Mouse (Mus musculus): Measurements from ENCODE around the gene Shisa7. TPM values are rescaled to one million over a fixed set of nuclear protein-coding genes. Genes with fewer than 3 reads are reported as not detected.
A peak's percentile ranks its signal among the peaks of the same experiment; 100 is the strongest.

The Shisa7 gene
- polyA plus RNA-seq, 1 experiment from 2014 or later = not detected

- H3K4me1 ChIP-seq (replicated peaks) = peaks cover 17% of the 10 kb centered on the region
- H3K27me3 ChIP-seq = peaks cover 87% of the 10 kb centered on the region
- no peak overlapping the region for H3K9ac ChIP-seq
- H3K36me3 ChIP-seq = no peaks in the 10 kb centered on the region
- no peaks in the 10 kb centered on the region for H3K9me3 ChIP-seq (replicated peaks)
- DNase-seq (no peak), ATAC-seq (ENCODE audit: low read depth) (peak; percentile 55)
- H3K4me2 ChIP-seq = peak overlapping the region; percentile 60
- H3K27ac ChIP-seq = no peak overlapping the region
- peak overlapping the region; percentile 44 for H3K4me3 ChIP-seq (replicated peaks)
- WGBS (ENCODE audit: insufficient replicate concordance) = 2% methylated on average over 54 of the region's 56 CpGs
These were observed 67.3 kb downstream of the Shisa7 start for GRCm38 (mm10) chr7:4776861-4777830.

GRCm38 (mm10) chr7:4776131-4776530 is 68.4 kb downstream of the Shisa7 start:
- Histone ChIP-seq H3K27ac (no peak overlapping the region), H3K4me2 (no peak overlapping the region), H3K27me3 (peaks cover 83% of the 10 kb centered on the region), H3K4me1 (replicated peaks) (peaks cover 17% of the 10 kb centered on the region), H3K9ac (no peak overlapping the region), H3K9me3 (replicated peaks) (no peaks in the 10 kb centered on the region), H3K4me3 (replicated peaks) (no peak overlapping the region), H3K36me3 (no peaks in the 10 kb centered on the region)
- ATAC-seq (ENCODE audit: low read depth) = no peak
- 42% methylated on average over 10 of the region's 10 CpGs for WGBS (ENCODE audit: insufficient replicate concordance)
- no peak for DNase-seq

Other genes starting within 250 kb of the Shisa7 start
- not detected in 2 replicates for gene Ptprh, start 240.7 kb downstream of the Shisa7 start, polyA plus RNA-seq (2015; fragmentation: Nextera tagmentation; extraction: Ambion mirVana)
- 22.6 and 25.1 TPM in 2 replicates for gene Tmem86b, start 213.3 kb downstream of the Shisa7 start, polyA plus RNA-seq (2015; fragmentation: Nextera tagmentation; extraction: Ambion mirVana)
- gene Ppp6r1, start 185.7 kb downstream of the Shisa7 start, polyA plus RNA-seq (2015; fragmentation: Nextera tagmentation; extraction: Ambion mirVana) = 5.7 and 7.1 TPM in 2 replicates
- gene Hspbp1, start 159.6 kb downstream of the Shisa7 start, polyA plus RNA-seq (2015; fragmentation: Nextera tagmentation; extraction: Ambion mirVana) = 77.8 and 83.4 TPM in 2 replicates
- gene Brsk1, start 154.1 kb downstream of the Shisa7 start, polyA plus RNA-seq (2015; fragmentation: Nextera tagmentation; extraction: Ambion mirVana) = 0.08 and 0.10 TPM in 2 replicates
- 0.09 and 0.15 TPM in 2 replicates for gene Tmem150b, start 119.4 kb downstream of the Shisa7 start, polyA plus RNA-seq (2015; fragmentation: Nextera tagmentation; extraction: Ambion mirVana)
- gene Kmt5c, start 104.6 kb downstream of the Shisa7 start, polyA plus RNA-seq (2015; fragmentation: Nextera tagmentation; extraction: Ambion mirVana) = 61.6 and 63.9 TPM in 2 replicates
- 98.6 and 105 TPM in 2 replicates for gene Cox6b2, start 91.6 kb downstream of the Shisa7 start, polyA plus RNA-seq (2015; fragmentation: Nextera tagmentation; extraction: Ambion mirVana)
- gene Fam71e2, start 73.4 kb downstream of the Shisa7 start, polyA plus RNA-seq (2015; fragmentation: Nextera tagmentation; extraction: Ambion mirVana) = not detected in 2 replicates
- 0.05 TPM in 1 of 2 replicates, not detected in the other for gene Il11, start 61.8 kb downstream of the Shisa7 start, polyA plus RNA-seq (2015; fragmentation: Nextera tagmentation; extraction: Ambion mirVana)
- gene Tmem190, start 61.8 kb downstream of the Shisa7 start, polyA plus RNA-seq (2015; fragmentation: Nextera tagmentation; extraction: Ambion mirVana) = 0.44 TPM in 1 of 2 replicates, not detected in the other
- 13.7 and 14.6 TPM in 2 replicates for gene Tmem238, start 55.0 kb downstream of the Shisa7 start, polyA plus RNA-seq (2015; fragmentation: Nextera tagmentation; extraction: Ambion mirVana)
- 242 and 279 TPM in 2 replicates for gene Rpl28, start 51.8 kb downstream of the Shisa7 start, polyA plus RNA-seq (2015; fragmentation: Nextera tagmentation; extraction: Ambion mirVana)
- 282 and 292 TPM in 2 replicates for gene Ube2s, start 32.1 kb downstream of the Shisa7 start, polyA plus RNA-seq (2015; fragmentation: Nextera tagmentation; extraction: Ambion mirVana)
- 3.1 and 3.8 TPM in 2 replicates for gene Isoc2b, start 25.6 kb upstream of the Shisa7 start, polyA plus RNA-seq (2015; fragmentation: Nextera tagmentation; extraction: Ambion mirVana)
- gene Isoc2a, start 32.5 kb upstream of the Shisa7 start, polyA plus RNA-seq (2015; fragmentation: Nextera tagmentation; extraction: Ambion mirVana) = 0.45 and 0.52 TPM in 2 replicates
- gene Gm36210, start 61.8 kb upstream of the Shisa7 start, polyA plus RNA-seq (2015; fragmentation: Nextera tagmentation; extraction: Ambion mirVana) = 0.07 TPM in 1 of 2 replicates, not detected in the other
- gene Zfp628, start 70.5 kb upstream of the Shisa7 start, polyA plus RNA-seq (2015; fragmentation: Nextera tagmentation; extraction: Ambion mirVana) = 1.4 and 1.6 TPM in 2 replicates
- 0.57 and 0.67 TPM in 2 replicates for gene Nat14, start 77.3 kb upstream of the Shisa7 start, polyA plus RNA-seq (2015; fragmentation: Nextera tagmentation; extraction: Ambion mirVana)
- gene Ssc5d, start 81.1 kb upstream of the Shisa7 start, polyA plus RNA-seq (2015; fragmentation: Nextera tagmentation; extraction: Ambion mirVana) = 0.03 and 0.09 TPM in 2 replicates
- not detected in 2 replicates for gene Sbk2, start 119.7 kb upstream of the Shisa7 start, polyA plus RNA-seq (2015; fragmentation: Nextera tagmentation; extraction: Ambion mirVana)
- gene Sbk3, start 126.5 kb upstream of the Shisa7 start, polyA plus RNA-seq (2015; fragmentation: Nextera tagmentation; extraction: Ambion mirVana) = not detected in 2 replicates
- 4.0 TPM in 2 replicates for gene Zfp579, start 151.5 kb upstream of the Shisa7 start, polyA plus RNA-seq (2015; fragmentation: Nextera tagmentation; extraction: Ambion mirVana)
- gene Zfp524, start 169.7 kb upstream of the Shisa7 start, polyA plus RNA-seq (2015; fragmentation: Nextera tagmentation; extraction: Ambion mirVana) = 9.8 and 10.0 TPM in 2 replicates
- 15.8 and 18.7 TPM in 2 replicates for gene Fiz1, start 170.0 kb upstream of the Shisa7 start, polyA plus RNA-seq (2015; fragmentation: Nextera tagmentation; extraction: Ambion mirVana)
- gene Gm44973, start 170.8 kb upstream of the Shisa7 start, polyA plus RNA-seq (2015; fragmentation: Nextera tagmentation; extraction: Ambion mirVana) = 1.1 and 1.5 TPM in 2 replicates
- gene Zfp865, start 175.7 kb upstream of the Shisa7 start, polyA plus RNA-seq (2015; fragmentation: Nextera tagmentation; extraction: Ambion mirVana) = 1.4 TPM in 2 replicates
- 0.84 and 1.4 TPM in 2 replicates for gene Ccdc106, start 175.9 kb upstream of the Shisa7 start, polyA plus RNA-seq (2015; fragmentation: Nextera tagmentation; extraction: Ambion mirVana)
- gene 4632433K11Rik, start 189.4 kb upstream of the Shisa7 start, polyA plus RNA-seq (2015; fragmentation: Nextera tagmentation; extraction: Ambion mirVana) = 0.09 TPM in 1 of 2 replicates, not detected in the other
- 0.93 and 1.4 TPM in 2 replicates for gene Zfp784, start 193.8 kb upstream of the Shisa7 start, polyA plus RNA-seq (2015; fragmentation: Nextera tagmentation; extraction: Ambion mirVana)
- gene Zfp580, start 206.8 kb upstream of the Shisa7 start, polyA plus RNA-seq (2015; fragmentation: Nextera tagmentation; extraction: Ambion mirVana) = 2.2 and 2.7 TPM in 2 replicates
- gene U2af2, start 217.4 kb upstream of the Shisa7 start, polyA plus RNA-seq (2015; fragmentation: Nextera tagmentation; extraction: Ambion mirVana) = 79.1 and 83.0 TPM in 2 replicates
- gene Epn1, start 235.5 kb upstream of the Shisa7 start, polyA plus RNA-seq (2015; fragmentation: Nextera tagmentation; extraction: Ambion mirVana) = 45.6 and 48.2 TPM in 2 replicates